Mouse (Mus musculus) lung, postnatal 0 days (tissue): ENCODE measurements at regions not wholly inside any gene's neighbourhood (a gene's known extent, or its start where the extent isn't known, plus 50 kb on each side); places are given as distances from the start of the nearest gene placed in this dataset.

Experiments
- CTCF ChIP-seq: IDR thresholded peaks from 2 replicates; pipeline ENCODE4 v1.5.1; 2016; ENCODE audit warnings: antibody characterized with exemption, mild to moderate bottlenecking
- EP300 ChIP-seq: IDR thresholded peaks from 2 replicates; pipeline ENCODE4 v1.6.1; 2016; ENCODE audit warnings: antibody characterized with exemption, mild to moderate bottlenecking, control low read depth

DNA sequence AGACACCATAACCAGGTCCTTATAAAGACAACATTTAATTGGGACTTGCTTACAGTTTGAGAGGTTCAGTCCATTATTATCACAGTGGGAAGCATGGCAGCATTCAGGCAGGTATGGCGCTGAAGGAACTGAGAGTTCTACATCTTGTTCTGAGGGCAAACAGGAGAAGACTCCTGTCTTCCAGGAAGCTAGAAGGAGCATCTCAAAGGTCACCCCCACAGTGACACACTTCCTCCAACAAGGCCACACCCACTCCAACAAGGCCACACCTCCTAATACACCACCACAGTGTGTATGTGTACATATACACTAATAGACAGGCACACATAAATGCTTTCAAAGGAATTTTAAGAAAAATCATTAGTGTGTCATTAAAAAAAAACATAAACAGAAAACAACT is 110.8 kb downstream of the Zfp365 start:
- no peak for TF ChIP-seq EP300
- TF ChIP-seq CTCF = no peak
